Mouse (Mus musculus) kidney, embryonic 16.5 days (tissue): ENCODE results near the gene Cd2ap. TPM values are rescaled to one million over a fixed set of nuclear protein-coding genes. Genes with fewer than 3 reads are reported as not detected.

Source experiments
- ATAC-seq: fragments of 200-750 bp; cut with Nextera tagmentation; 2 replicates; pipeline ENCODE4 v1.8.0; 2017; ENCODE audit warnings: moderate TSS enrichment; ENCODE audit not compliant: low FRiP score, low TSS enrichment
- H3K27ac ChIP-seq: fragments of 300-500 bp; sonication (generic); 2 replicates; pipeline ENCODE4 v1.5.1; 2014; ENCODE audit warnings: low read length
- H3K27me3 ChIP-seq: fragments of 300-500 bp; sonication (generic); 2 replicates; pipeline ENCODE4 v1.6.1; 2014; ENCODE audit warnings: low read length, control low read depth, mixed read lengths; ENCODE audit not compliant: insufficient read depth
- H3K36me3 ChIP-seq: fragments of 300-500 bp; sonication (generic); 2 replicates; pipeline ENCODE4 v1.6.1; 2014; ENCODE audit warnings: low read length, control low read depth, mixed read lengths; ENCODE audit not compliant: insufficient read depth
- H3K4me1 ChIP-seq: fragments of 300-500 bp; sonication (generic); 2 replicates; pipeline ENCODE4 v1.6.1; 2014; ENCODE audit warnings: low read length, control low read depth, mixed read lengths; ENCODE audit not compliant: insufficient read depth
- H3K4me2 ChIP-seq: fragments of 300-500 bp; sonication (generic); replicated peaks from 2 replicates; pipeline ENCODE4 v1.6.1; 2014; ENCODE audit warnings: low read depth, low read length
- H3K4me3 ChIP-seq: fragments of 300-500 bp; sonication (generic); 2 replicates; pipeline ENCODE4 v1.5.1; 2014; ENCODE audit warnings: mild to moderate bottlenecking, low read length
- H3K9ac ChIP-seq: fragments of 300-500 bp; sonication (generic); replicated peaks from 2 replicates; pipeline ENCODE4 v1.6.1; 2014; ENCODE audit warnings: low read length
- H3K9me3 ChIP-seq: fragments of 300-500 bp; sonication (generic); 2 replicates; pipeline ENCODE4 v1.6.1; 2016; ENCODE audit warnings: low read length, control low read depth
- WGBS: fragments of 180-500 bp; shearing (Covaris S2); extraction: QIAGEN DNeasy Blood & Tissue Kit; methylation state at CpG from one replicate; pipeline ENCODE4 v1.1.7; 2014; 5-methylcytosine and 5-hydroxymethylcytosine counted together
- polyA plus RNA-seq: library from polyadenylated mRNA; unstranded; fragments of >200 nt; fragmentation: Nextera tagmentation; extraction: Ambion mirVana; gene quantifications from 2 replicates; pipeline ENCODE4 v1.2.1, GENCODE M21; 2015

Cd2ap gene
- polyA plus RNA-seq, 1 experiment from 2014 or later: 28.8 TPM

GRCm38 (mm10) chr17:42875015-42875414 lies 1.4 kb downstream of the Cd2ap start:
- Histone ChIP-seq H3K4me1 (peaks cover 29% of the 10 kb centered on the region), H3K9me3 (no peaks in the 10 kb centered on the region), H3K27ac (peak overlapping the region; percentile 98; the same call in 1 of the 2 replicates), H3K4me3 (peak overlapping the region; percentile 95), H3K9ac (peak overlapping the region; percentile 99), H3K36me3 (no peaks in the 10 kb centered on the region), H3K4me2 (peak overlapping the region; percentile 72), H3K27me3 (no peaks in the 10 kb centered on the region)
- no peak for ATAC-seq
- WGBS: 10% methylated on average over 6 of the region's 6 CpGs

GRCm38 (mm10) chr17:42870465-42870864 lies 6.0 kb downstream of the Cd2ap start:
- Histone ChIP-seq H3K9me3 (no peaks in the 10 kb centered on the region), H3K4me1 (peaks cover 30% of the 10 kb centered on the region), H3K36me3 (no peaks in the 10 kb centered on the region), H3K27ac (0 out of 2 replicates have a peak overlapping the region, but pooled peaks have one; percentile 29), H3K9ac (no peak overlapping the region), H3K4me3 (no peak overlapping the region), H3K27me3 (no peaks in the 10 kb centered on the region), H3K4me2 (no peak overlapping the region)
- no peak for ATAC-seq

GRCm38 (mm10) chr17:42863186-42863585 lies 13.3 kb downstream of the Cd2ap start:
- no peak for ATAC-seq
- 90% methylated on average over 3 of the region's 3 CpGs for WGBS

GRCm38 (mm10) chr17:42860370-42860769 lies 16.1 kb downstream of the Cd2ap start:
- Histone ChIP-seq H3K9ac (no peak overlapping the region), H3K4me2 (no peak overlapping the region), H3K9me3 (no peaks in the 10 kb centered on the region), H3K4me1 (peaks cover 2% of the 10 kb centered on the region; the same call in 1 of the 2 replicates), H3K27ac (no peak overlapping the region), H3K4me3 (no peak overlapping the region), H3K27me3 (no peaks in the 10 kb centered on the region), H3K36me3 (no peaks in the 10 kb centered on the region)
- WGBS: 93% methylated on average over 1 of the region's 1 CpGs
- ATAC-seq: no peak

More at GRCm38 (mm10) chr17:42863186-42863585, 13.3 kb downstream of the Cd2ap start:
- Histone ChIP-seq H3K4me3 (no peak overlapping the region), H3K9ac (no peak overlapping the region), H3K9me3 (no peaks in the 10 kb centered on the region), H3K27me3 (no peaks in the 10 kb centered on the region), H3K4me1 (no peaks in the 10 kb centered on the region), H3K36me3 (no peaks in the 10 kb centered on the region), H3K4me2 (no peak overlapping the region), H3K27ac (no peak overlapping the region)

GRCm38 (mm10) chr17:42857506-42857905 lies 19.0 kb downstream of the Cd2ap start:
- no peaks in the 10 kb centered on the region for H3K36me3 ChIP-seq
- no peak overlapping the region for H3K9ac ChIP-seq
- H3K4me3 ChIP-seq: no peak overlapping the region
- H3K27ac ChIP-seq: no peak overlapping the region
- no peaks in the 10 kb centered on the region for H3K27me3 ChIP-seq
- H3K4me1 ChIP-seq: peaks cover 4% of the 10 kb centered on the region; the same call in 1 of the 2 replicates
- 87% methylated on average over 3 of the region's 3 CpGs for WGBS
- H3K4me2 ChIP-seq: no peak overlapping the region
- H3K9me3 ChIP-seq: no peaks in the 10 kb centered on the region
- no peak for ATAC-seq

- no peaks in the 10 kb centered on the region for H3K4me1 ChIP-seq
- no peak overlapping the region for H3K4me2 ChIP-seq
- 92% methylated on average over 2 of the region's 2 CpGs for WGBS
- no peak overlapping the region for H3K4me3 ChIP-seq
- peaks cover 12% of the 10 kb centered on the region for H3K36me3 ChIP-seq
- no peak overlapping the region for H3K9ac ChIP-seq
- no peak for ATAC-seq
- no peaks in the 10 kb centered on the region for H3K9me3 ChIP-seq
- no peaks in the 10 kb centered on the region for H3K27me3 ChIP-seq
- H3K27ac ChIP-seq: no peak overlapping the region
Observed at GRCm38 (mm10) chr17:42847108-42847507, 29.4 kb downstream of the Cd2ap start.

- 91% methylated on average over 2 of the region's 2 CpGs for WGBS
- H3K27ac ChIP-seq: no peak overlapping the region
- H3K4me3 ChIP-seq: no peak overlapping the region
- no peaks in the 10 kb centered on the region for H3K9me3 ChIP-seq
- no peak overlapping the region for H3K4me2 ChIP-seq
- H3K4me1 ChIP-seq: no peaks in the 10 kb centered on the region
- no peak overlapping the region for H3K9ac ChIP-seq
- ATAC-seq: no peak
- no peaks in the 10 kb centered on the region for H3K27me3 ChIP-seq
- no peaks in the 10 kb centered on the region; the same call in 1 of the 2 replicates for H3K36me3 ChIP-seq
Observed at GRCm38 (mm10) chr17:42837193-42837592, 39.3 kb downstream of the Cd2ap start.

GRCm38 (mm10) chr17:42822787-42823186 lies 53.7 kb downstream of the Cd2ap start:
- Histone ChIP-seq H3K4me2 (no peak overlapping the region), H3K4me1 (no peaks in the 10 kb centered on the region), H3K27me3 (no peaks in the 10 kb centered on the region), H3K36me3 (peaks cover 38% of the 10 kb centered on the region), H3K4me3 (no peak overlapping the region), H3K9me3 (no peaks in the 10 kb centered on the region), H3K27ac (no peak overlapping the region), H3K9ac (no peak overlapping the region)
- no peak for ATAC-seq
- 95% methylated on average over 8 of the region's 8 CpGs for WGBS

GRCm38 (mm10) chr17:42815374-42815773 lies 61.1 kb downstream of the Cd2ap start:
- H3K9me3 ChIP-seq: no peaks in the 10 kb centered on the region
- H3K9ac ChIP-seq: no peak overlapping the region
- H3K4me1 ChIP-seq: no peaks in the 10 kb centered on the region
- peaks cover 36% of the 10 kb centered on the region for H3K36me3 ChIP-seq
- H3K27ac ChIP-seq: no peak overlapping the region
- no peak for ATAC-seq
- H3K4me3 ChIP-seq: no peak overlapping the region
- 88% methylated on average over 3 of the region's 3 CpGs for WGBS
- H3K27me3 ChIP-seq: no peaks in the 10 kb centered on the region
- no peak overlapping the region for H3K4me2 ChIP-seq

GRCm38 (mm10) chr17:42792412-42792975 lies 84.0 kb downstream of the Cd2ap start:
- Histone ChIP-seq H3K9me3 (no peaks in the 10 kb centered on the region), H3K4me2 (no peak overlapping the region), H3K27ac (no peak overlapping the region), H3K27me3 (no peaks in the 10 kb centered on the region), H3K4me3 (no peak overlapping the region), H3K36me3 (peaks cover 22% of the 10 kb centered on the region), H3K9ac (no peak overlapping the region), H3K4me1 (no peaks in the 10 kb centered on the region)
- ATAC-seq: no peak
- WGBS: 80% methylated on average over 2 of the region's 2 CpGs
